Mouse (Mus musculus): Measurements from ENCODE around the gene Col18a1.
A peak's percentile ranks its signal among the peaks of the same experiment; 100 is the strongest.
"Not testable (repeated sequence)": the region's sequence is repeated elsewhere in the genome, so short reads cannot be mapped to it uniquely, and the experiment has no call there.

Gene Col18a1

DNA sequence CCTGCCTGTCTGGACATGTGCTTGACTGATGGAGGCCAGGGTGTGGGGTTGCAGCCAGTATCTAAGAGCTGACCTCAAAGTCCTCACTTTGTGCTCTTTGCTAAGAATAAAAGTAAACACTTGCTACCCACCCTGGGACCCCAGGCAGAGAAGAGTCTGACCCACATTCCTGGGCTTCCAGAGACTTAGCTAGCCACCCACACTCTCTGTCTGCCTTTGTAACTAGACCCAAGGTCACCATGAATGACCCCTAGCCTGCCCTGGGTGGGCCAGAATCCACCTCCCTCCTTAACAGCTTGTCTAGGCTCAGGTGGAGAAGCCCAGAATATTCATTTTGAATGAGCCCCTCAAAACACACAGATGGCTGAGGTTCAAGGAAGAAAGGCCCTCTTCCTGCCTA lies 28.0 kb downstream of the Col18a1 start:
- DNase-seq (ENCODE audit: extremely low read depth, low read depth, low spot score) = no peak

DNA sequence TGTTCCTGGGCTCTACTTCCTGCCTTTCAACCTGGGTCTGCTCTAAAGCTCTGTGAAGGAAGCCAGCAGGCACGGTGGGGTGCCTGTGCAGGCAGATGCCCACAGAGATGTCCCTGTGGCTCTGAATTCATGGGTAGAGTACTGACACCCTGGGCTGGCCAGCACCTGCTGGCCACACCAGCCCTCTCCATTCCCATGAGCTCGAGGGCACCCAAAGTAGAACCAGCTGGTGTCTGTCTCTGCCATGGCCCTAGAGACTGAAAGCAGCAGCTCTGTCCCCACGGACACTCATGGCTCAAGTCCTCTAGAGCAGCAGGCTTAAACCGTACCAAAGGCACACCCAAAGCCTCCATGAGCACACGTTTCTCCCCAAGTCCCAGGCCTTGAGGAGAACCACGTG lies 30.1 kb downstream of the Col18a1 start:
- DNase-seq (ENCODE audit: extremely low read depth, low read depth, low spot score) = no peak

DNA sequence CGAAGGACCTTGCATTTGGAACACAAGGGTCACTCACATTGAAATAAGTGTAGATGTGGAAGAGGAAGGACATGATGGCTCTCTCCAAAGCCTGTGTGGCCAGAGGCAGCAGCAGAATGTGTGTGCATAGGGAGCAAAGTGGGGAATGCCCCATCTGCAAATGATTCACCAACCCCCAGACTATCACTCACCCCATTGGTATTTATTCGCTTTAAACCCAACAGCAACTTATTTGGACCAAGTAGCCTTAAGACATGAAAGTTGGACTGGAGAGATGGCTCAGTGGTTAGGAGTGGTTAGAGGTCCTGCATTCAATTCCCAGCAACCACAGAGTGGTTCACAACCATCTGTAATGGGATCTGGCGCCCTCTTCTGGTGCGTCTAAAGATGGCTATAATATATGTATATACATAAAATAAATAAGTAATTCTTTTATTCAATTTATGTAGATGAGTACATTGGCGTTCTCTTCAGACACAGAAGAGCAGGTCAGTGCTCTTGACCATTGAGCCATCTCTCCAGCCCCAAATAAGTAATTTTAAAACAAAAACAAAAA lies 31.0 kb downstream of the Col18a1 start:
- DNase-seq (ENCODE audit: extremely low read depth, low read depth, low spot score) = no peak

DNA sequence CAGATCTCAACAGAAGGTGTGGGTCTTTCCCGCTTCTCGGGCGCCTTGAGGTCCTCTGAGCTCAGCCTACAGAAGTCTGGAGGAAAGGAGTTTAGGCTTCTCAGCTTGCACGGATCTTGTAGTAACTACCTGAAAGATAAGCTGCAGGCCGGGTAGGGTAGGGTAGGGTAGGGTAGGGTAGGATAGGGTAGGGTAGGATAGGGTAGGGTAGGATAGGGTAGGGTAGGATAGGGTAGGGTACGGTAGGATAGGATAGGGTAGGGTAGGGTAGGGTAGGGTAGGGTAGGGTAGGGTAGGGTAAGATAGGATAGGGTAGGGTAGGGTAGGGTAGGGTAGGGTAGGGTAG lies 31.6 kb downstream of the Col18a1 start:
- not testable (repeated sequence) for DNase-seq (ENCODE audit: extremely low read depth, low read depth, low spot score)

DNA sequence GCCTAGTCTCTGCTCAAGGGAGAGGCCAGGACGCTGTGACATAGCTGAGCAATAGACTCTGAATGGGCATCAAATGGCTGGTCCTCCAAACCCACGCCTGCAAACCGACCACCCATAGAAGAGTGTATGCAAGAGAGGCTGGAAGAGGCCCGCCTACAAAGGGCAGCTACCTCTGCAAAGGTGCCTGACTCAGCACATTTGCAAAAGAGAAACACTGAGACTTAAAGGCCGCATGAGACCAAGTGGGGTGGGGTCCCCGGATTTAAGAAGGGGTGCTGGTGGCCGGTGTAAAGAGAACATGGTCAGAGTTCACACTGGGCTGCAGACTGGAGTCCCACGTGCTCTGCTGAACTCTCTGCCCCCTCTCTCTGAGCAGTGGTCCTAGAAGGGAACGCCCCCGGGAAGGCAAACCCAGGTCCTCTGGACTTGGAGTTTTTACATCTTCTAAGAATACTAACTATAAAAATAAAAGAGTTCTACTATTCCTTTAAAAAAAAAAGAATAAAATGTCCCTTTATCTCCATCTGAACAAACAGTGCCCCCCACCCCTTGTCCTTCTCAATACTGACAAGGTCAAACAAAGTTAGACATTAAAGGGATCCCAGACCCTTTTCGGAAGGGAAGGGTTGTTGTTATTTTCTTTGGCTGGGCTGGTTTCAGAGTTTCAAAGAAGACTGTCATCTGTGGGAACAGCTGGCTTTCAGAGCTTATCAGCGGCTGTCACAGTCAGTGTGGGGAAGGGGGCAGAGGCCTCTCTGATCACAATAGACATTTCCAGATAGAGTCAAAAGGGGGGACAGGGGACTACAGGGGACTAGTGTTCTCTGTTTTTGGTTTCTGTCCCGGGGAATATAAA lies 32.2 kb downstream of the Col18a1 start:
- no peak for DNase-seq (ENCODE audit: extremely low read depth, low read depth, low spot score)

DNA sequence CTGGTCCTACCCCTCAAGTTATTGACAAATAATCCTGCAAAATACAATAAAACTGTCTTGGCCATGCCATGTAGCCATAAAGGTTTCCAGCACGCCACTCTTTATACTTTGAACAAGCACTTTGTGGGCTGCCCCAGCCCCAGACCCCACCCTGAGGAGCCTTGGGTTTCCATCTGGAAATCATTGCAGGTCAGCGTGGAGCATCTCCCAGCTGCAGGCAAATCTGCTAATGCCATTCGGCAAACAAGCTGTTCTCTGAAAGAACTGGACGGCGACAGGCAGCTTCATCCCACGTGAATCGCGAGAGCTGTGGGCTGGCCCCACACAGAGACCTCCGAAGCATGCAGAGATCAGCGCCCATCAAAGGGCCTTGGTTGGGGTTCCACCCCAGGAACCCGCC lies 34.2 kb downstream of the Col18a1 start:
- DNase-seq (ENCODE audit: extremely low read depth, low read depth, low spot score) = no peak

DNA sequence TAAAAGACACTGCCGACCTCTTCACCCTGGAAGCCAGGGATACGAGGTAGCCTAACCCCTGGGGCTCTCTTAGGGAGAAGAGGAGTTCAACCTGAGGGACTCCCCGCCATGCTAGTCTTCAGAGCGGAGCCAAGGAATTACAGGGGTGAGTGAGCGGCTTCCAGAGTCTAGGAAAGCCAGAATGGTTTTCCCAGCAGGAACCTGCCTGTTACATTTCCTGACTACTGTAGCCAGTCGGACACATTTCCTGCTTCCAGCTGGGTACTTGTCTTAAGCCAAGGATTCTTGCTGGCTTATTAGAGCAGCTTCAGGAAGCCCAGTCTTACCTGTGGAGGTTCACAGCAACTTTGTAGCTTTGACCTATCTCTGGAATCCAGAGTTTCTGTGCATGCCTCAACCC lies 34.8 kb downstream of the Col18a1 start:
- DNase-seq (ENCODE audit: extremely low read depth, low read depth, low spot score) = no peak

DNA sequence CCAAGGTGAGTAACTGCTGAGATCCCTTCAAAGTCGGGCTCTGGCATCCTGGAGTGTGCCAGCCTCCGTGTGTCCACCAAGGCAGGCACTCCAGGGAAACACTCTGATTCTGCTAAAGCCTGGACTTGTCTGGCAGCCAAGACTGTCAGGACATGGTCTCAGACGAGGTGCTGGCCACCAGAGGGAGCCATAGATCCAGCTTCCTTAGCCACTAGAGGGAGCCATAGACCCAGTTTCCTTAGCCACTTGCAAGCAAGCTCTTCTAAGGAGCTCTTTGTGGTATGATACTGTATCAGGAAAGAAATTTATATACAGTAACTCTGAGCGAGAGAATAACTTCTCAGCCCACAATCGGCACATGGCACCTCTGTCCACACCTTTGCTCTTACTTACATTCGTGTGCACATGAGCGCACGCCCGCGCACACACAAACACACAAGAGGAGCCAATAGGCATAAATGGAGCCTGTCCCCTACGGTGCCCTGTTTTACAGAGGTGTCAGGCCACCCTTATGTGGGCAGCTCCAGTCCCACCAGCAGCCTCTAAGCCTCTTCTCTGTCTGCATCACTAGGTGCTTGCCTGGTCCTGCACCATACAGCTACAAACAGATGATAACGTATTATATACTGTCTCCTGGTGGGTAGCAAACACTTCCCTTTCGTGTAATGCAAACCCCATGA lies 35.6 kb downstream of the Col18a1 start:
- peak; percentile 31 for DNase-seq (ENCODE audit: extremely low read depth, low read depth, low spot score)

DNA sequence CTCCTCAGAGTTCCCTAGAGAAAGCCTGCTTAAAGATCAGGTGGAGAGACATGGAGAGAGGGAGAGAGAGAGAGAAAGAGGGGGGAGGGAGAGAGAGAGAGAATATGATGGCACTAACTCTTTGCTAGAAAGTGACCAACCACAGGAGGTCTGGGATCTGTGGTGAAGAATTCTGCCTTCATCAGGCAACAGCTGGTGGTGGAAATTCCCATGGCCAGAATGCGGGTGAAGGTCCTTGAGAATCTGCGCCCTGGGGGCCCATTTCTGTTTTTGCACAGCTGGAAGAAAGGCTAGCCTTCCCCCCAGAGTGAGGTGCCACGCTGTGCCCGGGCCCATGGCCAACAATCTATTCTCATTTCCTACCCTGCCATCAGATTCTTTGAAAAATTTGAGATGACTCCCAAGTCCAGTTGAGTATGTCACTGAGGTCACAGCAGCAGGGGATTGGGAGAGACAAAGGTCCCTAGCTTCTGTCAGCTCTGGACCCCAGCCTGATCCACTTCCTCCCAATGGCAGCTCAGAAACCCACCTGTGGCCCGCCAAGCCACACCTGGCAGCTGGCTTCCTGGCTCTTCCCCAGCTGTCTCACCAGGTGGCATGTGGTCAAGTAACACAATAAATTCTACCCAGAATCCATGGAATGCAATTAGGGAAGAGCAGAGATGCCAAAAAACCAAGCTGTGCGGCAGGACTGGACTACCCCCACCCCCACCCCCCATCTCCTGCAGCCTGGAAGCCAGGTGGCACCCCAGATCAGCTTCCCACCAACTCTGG lies 36.5 kb downstream of the Col18a1 start:
- DNase-seq (ENCODE audit: extremely low read depth, low read depth, low spot score) = no peak

DNA sequence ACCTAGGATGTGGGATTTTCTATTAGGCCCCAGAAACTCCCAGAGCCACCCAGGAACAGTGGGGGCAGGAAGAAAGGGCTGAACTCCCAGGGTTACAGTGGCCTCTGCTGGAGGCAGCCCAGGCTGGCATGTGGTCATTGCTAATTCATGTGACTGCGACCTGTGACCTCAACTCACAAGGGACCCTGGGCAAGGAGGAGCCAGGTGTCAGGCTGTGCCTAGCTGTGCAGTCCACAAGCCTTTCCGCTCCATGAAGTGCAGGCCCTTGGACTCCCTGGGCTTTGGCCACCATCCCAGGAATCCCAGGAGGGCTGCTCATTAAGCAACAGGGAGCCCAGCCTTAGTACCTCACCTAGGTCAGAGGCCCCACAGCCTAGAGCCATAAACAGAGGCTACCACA lies 38.4 kb downstream of the Col18a1 start:
- DNase-seq (ENCODE audit: extremely low read depth, low read depth, low spot score) = no peak

DNA sequence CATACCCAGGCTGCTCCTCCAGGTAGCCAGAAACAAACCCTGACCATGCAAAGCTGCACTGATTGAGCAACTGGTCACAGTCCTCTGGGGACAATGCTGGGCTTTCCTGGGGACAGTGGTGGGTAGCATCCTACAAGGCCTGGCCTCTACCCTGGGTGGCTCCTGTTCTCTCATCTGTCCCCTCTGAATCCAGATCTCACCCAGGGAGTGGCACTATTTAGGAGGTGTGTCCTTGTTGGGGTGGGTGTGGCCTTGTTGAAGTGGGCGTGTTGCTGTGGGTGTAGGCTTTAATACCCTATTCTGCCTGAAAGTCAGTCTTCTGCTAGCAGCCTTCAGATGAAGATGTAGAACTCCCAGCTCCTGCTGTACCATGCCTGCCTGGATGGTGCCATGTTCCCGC lies 39.8 kb downstream of the Col18a1 start:
- DNase-seq (ENCODE audit: extremely low read depth, low read depth, low spot score) = no peak

DNA sequence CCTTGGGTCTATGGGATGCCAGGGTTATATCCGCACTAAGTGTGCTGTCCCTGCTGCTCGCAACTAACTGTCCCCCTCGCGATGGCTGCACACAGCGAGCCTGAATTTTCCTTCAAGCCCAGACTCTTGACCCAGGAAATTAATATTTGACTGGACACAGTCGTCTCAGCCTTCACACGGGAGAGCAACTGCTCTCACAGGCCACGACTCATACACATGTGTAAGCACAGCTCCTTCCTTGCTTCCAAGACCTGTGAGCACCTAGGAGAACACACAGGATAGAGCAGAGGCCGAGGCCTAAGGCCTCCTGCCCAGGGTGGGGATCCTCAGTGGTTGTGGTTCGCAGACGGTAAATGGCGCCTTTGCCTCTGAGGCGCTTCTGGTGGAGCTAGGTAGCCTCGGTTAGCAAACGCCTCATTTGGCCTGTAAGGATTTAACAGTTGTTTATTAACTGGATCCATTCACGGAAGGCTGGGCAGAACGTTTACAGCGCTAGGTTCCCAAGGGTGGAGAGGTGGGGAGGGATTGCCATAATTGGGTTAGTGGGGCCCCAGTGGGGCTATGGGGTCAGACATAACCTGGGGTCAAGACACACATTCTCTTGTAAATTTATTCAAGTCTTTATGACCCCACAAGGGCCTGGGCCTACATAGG lies 41.1 kb downstream of the Col18a1 start:
- no peak for DNase-seq (ENCODE audit: extremely low read depth, low read depth, low spot score)

DNA sequence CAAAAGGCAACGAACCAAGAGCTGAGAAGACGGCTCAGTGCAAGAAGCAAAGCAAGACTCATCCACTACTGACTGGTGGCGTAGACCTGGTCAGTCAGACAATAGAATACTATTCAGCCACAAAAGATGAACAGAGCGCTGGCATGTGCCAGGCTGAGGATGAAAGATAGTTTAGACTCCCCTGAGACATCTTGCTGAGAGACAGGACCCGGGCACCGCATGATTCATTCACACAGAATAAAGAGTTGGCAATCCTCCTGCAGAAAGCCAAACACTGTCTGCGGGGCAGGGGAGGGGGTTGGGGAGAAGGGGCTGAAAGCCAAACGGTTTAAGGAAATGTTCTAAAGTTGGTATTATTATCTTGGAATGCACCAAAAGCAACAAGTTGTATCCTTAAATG lies 42.4 kb downstream of the Col18a1 start:
- no peak for DNase-seq (ENCODE audit: extremely low read depth, low read depth, low spot score)

DNA sequence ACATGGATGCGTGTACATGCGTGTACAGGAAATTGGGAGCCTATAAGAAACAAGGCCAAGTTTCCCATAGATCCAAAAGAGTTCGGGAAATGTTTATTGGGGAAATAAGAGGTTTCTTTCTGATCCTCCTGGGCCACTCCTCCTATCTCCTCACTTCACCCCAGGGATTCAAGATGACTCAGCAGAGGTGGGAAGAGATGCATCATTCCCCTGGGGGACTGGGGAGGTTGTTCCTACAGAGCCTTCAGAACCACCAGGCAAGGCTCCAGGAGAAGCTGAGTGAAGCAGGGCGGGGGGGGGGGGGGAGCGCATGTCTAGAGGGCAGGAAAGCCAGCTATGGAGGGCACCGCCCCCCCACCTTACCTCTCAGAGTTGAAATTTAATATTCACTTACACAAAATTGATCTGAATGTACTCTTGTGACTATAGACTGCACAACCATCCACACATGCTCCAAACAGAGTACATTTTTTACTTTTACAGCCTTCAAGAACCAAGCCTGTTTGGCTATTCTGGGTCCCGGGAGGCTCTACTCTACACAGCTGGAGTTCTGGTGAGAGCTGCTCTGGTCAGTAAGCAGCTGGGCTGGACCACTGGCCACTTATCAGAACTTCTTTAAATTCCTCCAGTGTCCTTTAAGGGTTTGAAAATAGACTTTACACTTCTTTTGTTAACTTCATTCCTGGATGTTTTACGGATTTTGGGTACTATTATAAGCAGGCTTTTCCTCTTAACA lies 44.9 kb downstream of the Col18a1 start:
- DNase-seq (ENCODE audit: extremely low read depth, low read depth, low spot score) = no peak

DNA sequence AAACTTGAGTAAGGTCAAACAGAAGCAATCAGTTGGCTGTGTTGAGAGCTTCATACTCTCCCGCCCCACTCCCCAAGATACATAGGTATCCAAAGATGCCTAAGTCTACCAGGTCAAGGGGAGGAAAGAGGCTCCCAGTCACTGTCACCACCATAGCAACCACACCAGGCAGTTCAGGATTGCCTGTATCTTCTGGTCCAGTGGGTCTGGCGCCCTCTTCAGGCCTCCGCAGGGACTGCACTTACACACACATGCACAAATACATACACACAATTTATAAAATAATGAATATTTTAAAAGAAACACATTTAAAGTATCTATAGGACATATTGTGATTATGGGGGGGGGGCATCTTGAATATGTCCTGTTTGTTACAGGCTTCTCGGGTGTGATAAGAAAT lies 45.8 kb downstream of the Col18a1 start:
- no peak for DNase-seq (ENCODE audit: extremely low read depth, low read depth, low spot score)

DNA sequence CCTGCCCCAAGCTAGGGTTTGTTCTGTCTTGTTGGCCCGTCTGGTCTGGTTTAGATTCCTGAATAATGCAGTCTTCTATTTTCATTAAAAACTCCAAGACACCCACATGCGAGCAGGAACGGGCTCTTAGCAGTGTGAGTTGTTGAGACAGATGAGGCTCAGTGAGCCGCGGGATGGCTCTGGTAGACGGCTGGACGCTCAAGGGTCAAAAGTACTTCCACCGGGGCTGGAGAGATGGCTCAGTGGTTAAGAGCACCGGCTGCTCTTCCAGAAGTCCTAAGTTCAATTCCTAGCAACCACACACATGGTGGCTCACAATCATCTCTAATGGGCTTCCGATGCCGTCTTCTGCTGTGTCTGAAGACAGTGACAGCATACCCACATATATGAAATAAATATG lies 46.9 kb downstream of the Col18a1 start:
- no peak for DNase-seq (ENCODE audit: extremely low read depth, low read depth, low spot score)

DNA sequence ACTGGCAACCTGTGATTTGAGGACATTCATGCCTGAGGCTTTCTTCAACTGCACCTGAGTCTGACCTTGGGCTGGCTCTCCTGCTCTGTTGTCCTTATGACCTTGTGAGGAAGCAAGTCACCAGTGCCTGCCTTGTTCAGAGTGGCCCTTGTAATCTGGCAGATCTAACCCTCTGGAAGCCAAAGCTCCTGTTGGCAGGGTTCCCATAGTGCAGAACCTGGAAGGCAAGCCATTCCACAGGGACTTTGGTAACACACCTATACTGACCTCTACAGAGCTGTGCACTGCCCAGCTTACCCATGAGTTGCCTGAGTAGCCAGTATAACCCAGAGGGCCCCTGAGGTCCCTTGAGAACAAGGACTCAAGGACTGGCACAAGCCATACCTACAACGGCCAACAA lies 48.0 kb downstream of the Col18a1 start:
- DNase-seq (ENCODE audit: extremely low read depth, low read depth, low spot score) = no peak

DNA sequence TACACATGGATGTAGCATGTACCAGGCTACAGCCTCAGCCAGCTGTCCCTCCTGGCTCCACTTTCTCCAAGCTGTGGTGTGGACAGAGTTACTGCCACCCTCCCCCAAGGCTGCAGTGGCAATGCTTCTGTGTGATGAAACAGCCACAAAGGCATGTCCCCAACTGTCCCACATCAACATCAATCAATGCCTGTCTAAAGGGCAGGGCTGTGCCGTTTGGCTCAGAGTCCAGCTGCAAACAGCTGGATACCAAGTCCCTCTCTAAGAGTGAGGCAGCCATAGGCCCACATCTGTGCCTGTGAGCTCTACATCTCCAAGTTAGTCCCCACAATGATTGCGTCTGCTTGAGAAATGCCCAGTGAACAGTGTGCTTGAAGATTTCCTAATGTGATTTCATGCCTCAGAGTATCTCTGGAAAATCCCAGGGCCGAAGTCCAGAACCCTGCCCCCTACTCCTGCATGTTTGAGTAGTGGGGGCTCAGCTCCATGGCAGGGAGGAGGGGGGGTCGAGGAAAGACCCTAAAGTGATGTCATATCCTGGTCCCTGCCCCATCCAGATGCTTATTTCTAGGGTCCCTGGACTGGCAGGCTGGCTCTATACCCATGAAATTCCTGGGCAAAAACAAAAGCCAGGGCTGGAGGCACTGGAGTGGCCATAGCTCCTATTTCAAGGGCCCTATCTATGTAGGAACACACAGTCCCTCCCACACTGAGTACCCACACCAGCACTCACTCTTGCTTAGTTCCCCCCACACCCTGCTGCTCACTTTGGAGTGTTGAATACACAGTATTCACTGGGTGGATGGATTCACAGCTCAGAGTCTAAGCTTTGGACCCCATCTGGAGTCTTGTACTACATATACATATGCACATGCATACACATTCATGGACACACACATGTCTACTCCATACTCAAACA lies 49.6 kb downstream of the Col18a1 start:
- DNase-seq (ENCODE audit: extremely low read depth, low read depth, low spot score) = no peak

DNA sequence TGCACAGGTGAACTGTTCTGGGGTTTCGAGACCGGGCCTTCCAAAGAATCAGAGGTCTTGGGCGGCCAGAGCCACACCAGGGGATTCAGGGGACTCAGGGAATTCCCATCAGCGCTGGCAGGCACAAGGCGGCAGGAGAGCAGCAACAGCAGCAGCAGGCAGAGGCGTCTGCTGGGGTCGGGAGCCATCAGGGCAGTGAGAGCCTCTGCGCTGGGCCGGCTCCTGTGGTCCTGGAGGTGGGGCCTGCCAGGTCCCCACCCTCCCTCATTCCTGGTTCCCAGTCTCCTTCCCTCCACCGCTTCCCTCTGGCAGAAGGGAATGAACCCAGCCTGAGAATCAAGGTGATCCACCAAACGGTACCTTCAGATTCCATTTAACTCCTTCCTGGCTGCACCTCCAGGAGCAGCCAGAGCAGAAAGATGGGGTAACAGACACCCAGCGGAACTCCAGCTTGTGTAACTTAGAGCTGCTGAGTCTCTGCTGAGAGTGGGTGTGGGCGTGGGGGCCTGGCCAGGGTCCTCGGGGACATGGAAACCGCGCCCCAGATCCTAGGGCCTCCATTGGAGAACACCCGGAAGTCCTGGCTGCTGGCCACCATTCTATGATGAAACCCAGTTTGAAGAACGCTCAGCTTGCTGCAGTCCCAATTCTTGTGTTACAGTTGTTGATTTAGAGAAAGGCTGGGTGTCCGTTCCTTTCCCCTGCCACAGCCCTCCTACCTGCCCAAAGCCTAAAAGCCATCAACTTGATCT lies 52.7 kb downstream of the Col18a1 start:
- DNase-seq (ENCODE audit: extremely low read depth, low read depth, low spot score) = no peak
